Mouse (Mus musculus) heart, adult 2 months (tissue): ENCODE measurements around the gene 1700020N01Rik. TPM values are rescaled to one million over a fixed set of nuclear protein-coding genes. Genes with fewer than 3 reads are reported as not detected.
A peak's percentile ranks its signal among the peaks of the same experiment; 100 is the strongest.

Source experiments
- DNase-seq, 2 experiments: peaks; one replicate each; pipeline ENCODE4 v3.0.0; 2021
- H3K27ac ChIP-seq: fragments of 200-600 bp; 2 replicates; pipeline ENCODE4 v1.8.1; 2022
- H3K27me3 ChIP-seq: fragments of 200-500 bp; 2 replicates; pipeline ENCODE4 v1.6.1; 2012; ENCODE audit warnings: mild to moderate bottlenecking, low read length, inconsistent platforms, mixed read lengths; ENCODE audit not compliant: control insufficient read depth, insufficient read depth
- H3K36me3 ChIP-seq: fragments of 200-500 bp; 2 replicates; pipeline ENCODE4 v1.6.1; 2012; ENCODE audit warnings: low read length, inconsistent platforms; ENCODE audit not compliant: control insufficient read depth, insufficient read depth
- H3K4me1 ChIP-seq: fragments of 200-500 bp; 2 replicates; pipeline ENCODE4 v1.6.1; 2011; ENCODE audit warnings: low read length; ENCODE audit not compliant: control insufficient read depth, insufficient read depth
- H3K4me3 ChIP-seq: fragments of 200-600 bp; 2 replicates; pipeline ENCODE4 v1.8.1; 2022
- H3K79me2 ChIP-seq: fragments of 200-500 bp; replicated peaks from 2 replicates; pipeline ENCODE4 v1.6.1; 2012; ENCODE audit warnings: mild to moderate bottlenecking, inconsistent platforms, low read length, moderate library complexity, mixed read lengths; ENCODE audit not compliant: control insufficient read depth, insufficient read depth
- H3K9ac ChIP-seq: fragments of 200-500 bp; 2 replicates; pipeline ENCODE4 v1.6.1; 2012; ENCODE audit warnings: low read depth, mild to moderate bottlenecking, control low read depth, inconsistent platforms, low read length, mixed read lengths
- CTCF ChIP-seq: fragments of 200-600 bp; IDR thresholded peaks from 2 replicates; pipeline ENCODE4 v1.8.1; 2022; ENCODE audit warnings: antibody characterized with exemption, mild to moderate bottlenecking, moderate library complexity
- EP300 ChIP-seq: fragments of 200-500 bp; IDR thresholded peaks from 2 replicates; pipeline ENCODE4 v1.6.1; 2011; ENCODE audit warnings: low read depth, low read length, control low read depth; ENCODE audit not compliant: insufficient read depth
- POLR2A ChIP-seq: fragments of 200-500 bp; IDR thresholded peaks from 2 replicates; pipeline ENCODE4 v1.6.1; 2011; ENCODE audit warnings: mild to moderate bottlenecking, low read depth, low read length, control low read depth; ENCODE audit not compliant: insufficient read depth
- WGBS: fragments of 180-500 bp; shearing (Covaris S2); methylation state at CpG from one replicate; pipeline ENCODE4 v1.1.7; 2018; 5-methylcytosine and 5-hydroxymethylcytosine counted together
- intact Hi-C: fragments of 180-260 bp; cut with DNase I; formaldehyde crosslinking; loops from one replicate; pipeline ENCODE4 v1.15.1; 2025
- polyA plus RNA-seq: library from polyadenylated mRNA; depleted of rRNA; stranded (reverse); fragments of >200 nt; gene quantifications from 2 replicates; pipeline ENCODE4 v1.2.3, GENCODE M21; 2012
- total RNA-seq, 2 experiments: library from RNA; stranded (reverse); gene quantifications; 2 replicates each; pipeline ENCODE4 v1.2.3; 2021

Gene 1700020N01Rik
- total and polyA plus RNA-seq, 3 experiments: not detected

GRCm38 (mm10) chr10:21581546-21581945 is 11.4 kb upstream of the 1700020N01Rik start:
- no peaks in the 10 kb centered on the region for H3K36me3 ChIP-seq
- no peak overlapping the region for H3K9ac ChIP-seq
- no peak for TF ChIP-seq CTCF
- TF ChIP-seq EP300: no peak
- no peak for TF ChIP-seq POLR2A
- H3K27ac ChIP-seq: no peak overlapping the region
- no peak overlapping the region for H3K4me3 ChIP-seq
- H3K4me1 ChIP-seq: no peaks in the 10 kb centered on the region
- intact Hi-C loops: no loop called here
- WGBS: 81% methylated on average over 1 of the region's 1 CpGs
- DNase-seq: no peak
- H3K27me3 ChIP-seq: no peaks in the 10 kb centered on the region
- H3K79me2 ChIP-seq: no peaks in the 10 kb centered on the region

- no peak overlapping the region for H3K4me3 ChIP-seq
- H3K27me3 ChIP-seq: no peaks in the 10 kb centered on the region
- no peak for TF ChIP-seq EP300
- intact Hi-C loops: no loop called here
- no peak overlapping the region for H3K9ac ChIP-seq
- H3K79me2 ChIP-seq: no peaks in the 10 kb centered on the region
- WGBS: 86% methylated on average over 2 of the region's 2 CpGs
- H3K36me3 ChIP-seq: no peaks in the 10 kb centered on the region
- no peak for DNase-seq
- H3K27ac ChIP-seq: no peak overlapping the region
- H3K4me1 ChIP-seq: no peaks in the 10 kb centered on the region
Measured at GRCm38 (mm10) chr10:21587041-21587440, 5.9 kb upstream of the 1700020N01Rik start.

GRCm38 (mm10) chr10:21588007-21588852 is 4.7 kb upstream of the 1700020N01Rik start:
- intact Hi-C loops: no loop called here
- no peak overlapping the region for H3K4me3 ChIP-seq
- H3K4me1 ChIP-seq: no peaks in the 10 kb centered on the region
- no peak for TF ChIP-seq CTCF
- no peak for TF ChIP-seq EP300
- no peak for TF ChIP-seq POLR2A
- no peaks in the 10 kb centered on the region for H3K36me3 ChIP-seq
- no peak overlapping the region for H3K9ac ChIP-seq
- no peak overlapping the region for H3K27ac ChIP-seq
- no peaks in the 10 kb centered on the region for H3K79me2 ChIP-seq
- no peak for DNase-seq
- WGBS: 89% methylated on average over 4 of the region's 4 CpGs
- H3K27me3 ChIP-seq: no peaks in the 10 kb centered on the region

- Histone ChIP-seq H3K4me1 (peaks cover 6% of the 10 kb centered on the region), H3K79me2 (no peaks in the 10 kb centered on the region), H3K27me3 (no peaks in the 10 kb centered on the region), H3K27ac (no peak overlapping the region), H3K9ac (no peak overlapping the region), H3K4me3 (no peak overlapping the region), H3K36me3 (no peaks in the 10 kb centered on the region)
- TF ChIP-seq CTCF (peak; percentile 96), EP300 (peak; percentile 88), POLR2A (no peak)
- intact Hi-C loops: loop anchor here (2.0 kb wide), 3 partner anchors 78 to 390 kb away; no protein-coding TSS in a partner anchor
- 58% methylated on average over 5 of the region's 5 CpGs for WGBS
- peak; percentile 65 to 79 for DNase-seq
Measured at GRCm38 (mm10) chr10:21600931-21601330, 8.0 kb downstream of the 1700020N01Rik start.

GRCm38 (mm10) chr10:21604476-21604875 is 11.5 kb downstream of the 1700020N01Rik start:
- H3K4me3 ChIP-seq: no peak overlapping the region
- peaks cover 6% of the 10 kb centered on the region for H3K4me1 ChIP-seq
- H3K36me3 ChIP-seq: no peaks in the 10 kb centered on the region
- H3K27me3 ChIP-seq: no peaks in the 10 kb centered on the region
- no peaks in the 10 kb centered on the region for H3K79me2 ChIP-seq
- no peak overlapping the region for H3K9ac ChIP-seq
- 96% methylated on average over 8 of the region's 8 CpGs for WGBS
- no peak overlapping the region; the same call in 1 of the 2 replicates for H3K27ac ChIP-seq
- TF ChIP-seq EP300 (no peak), POLR2A (no peak), CTCF (no peak)
- intact Hi-C loops: no loop called here
- no peak for DNase-seq

- no peaks in the 10 kb centered on the region for H3K27me3 ChIP-seq
- H3K36me3 ChIP-seq: no peaks in the 10 kb centered on the region
- no peak overlapping the region for H3K4me3 ChIP-seq
- H3K4me1 ChIP-seq: peaks cover 6% of the 10 kb centered on the region
- H3K27ac ChIP-seq: peak overlapping the region; percentile 54
- H3K79me2 ChIP-seq: no peaks in the 10 kb centered on the region
- no peak overlapping the region for H3K9ac ChIP-seq
- peak; percentile 77 to 79 for DNase-seq
- no peak for TF ChIP-seq CTCF
- 0 out of 2 replicates have a peak, but pooled peaks have one; percentile 36 for TF ChIP-seq EP300
- 20% methylated on average over 4 of the region's 4 CpGs for WGBS
- intact Hi-C loops: no loop called here
Measured at GRCm38 (mm10) chr10:21605011-21605571, 12.1 kb downstream of the 1700020N01Rik start.
